29 mouse cellular contexts compared by ENCODE assay signal in the genomic region with DNA sequence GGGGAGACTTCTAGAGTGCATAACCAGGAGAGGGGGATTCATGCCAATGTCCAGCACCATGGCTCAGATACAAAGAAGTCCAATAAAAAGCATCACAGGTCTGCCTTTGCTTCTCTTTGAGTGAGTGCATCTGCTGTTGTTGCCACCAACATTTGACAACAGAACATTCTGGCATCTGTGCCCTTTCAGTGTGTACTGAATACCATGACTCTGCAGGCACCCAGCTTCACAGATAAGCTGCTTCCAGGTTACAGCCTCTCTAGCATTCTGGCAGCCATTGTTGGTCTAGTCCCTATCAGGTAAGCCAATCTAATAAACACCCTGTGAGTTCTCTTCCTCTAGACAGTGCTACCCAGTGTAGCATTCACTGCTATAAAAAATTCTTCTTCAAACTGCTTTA.
DNase-seq lines count a peak whose midpoint lies in the region; ATAC-seq lines count a peak whose summit lies in the region.
"Had no signal": no experiment of that assay in that cellular context is flagged by ENCODE, and none has a peak within 500 bp of the region (broad histone marks: within the 10 kb centered on the region; RNA-seq: fewer than 3 reads in every experiment).

No protein-coding gene starts in this region.

- no peaks in the 10 kb centered on the region for H3K27me3 ChIP-seq in heart, embryonic 11.5 days (ENCODE audit: control insufficient read depth, insufficient read depth, low read length)
- H3K27me3 ChIP-seq in midbrain, embryonic 15.5 days (replicated peaks) = no peaks in the 10 kb centered on the region
- no peaks in the 10 kb centered on the region for H3K27me3 ChIP-seq in forebrain, embryonic 16.5 days (replicated peaks; ENCODE audit: control insufficient read depth, insufficient read depth, low read length)
- H3K27me3 ChIP-seq: CH12.LX; embryonic facial prominence, embryonic 13.5 days; forebrain, embryonic 12.5 days; forebrain, embryonic 15.5 days; heart, embryonic 15.5 days; Patski had no signal

- H3K4me1 ChIP-seq in heart, embryonic 11.5 days (ENCODE audit: control insufficient read depth, insufficient read depth, low read length) = no peaks in the 10 kb centered on the region
- no peaks in the 10 kb centered on the region for H3K4me1 ChIP-seq in midbrain, embryonic 15.5 days
- H3K4me1 ChIP-seq in forebrain, embryonic 16.5 days (replicated peaks; ENCODE audit: control insufficient read depth, insufficient read depth, low read length) = peaks cover 8% of the 10 kb centered on the region; the same call in 1 of the 2 replicates
- H3K4me1 ChIP-seq: embryonic facial prominence, embryonic 10.5 days; embryonic facial prominence, embryonic 13.5 days; forebrain, embryonic 12.5 days; forebrain, embryonic 15.5 days had no signal

- H3K27ac ChIP-seq in heart, embryonic 11.5 days (ENCODE audit: low read depth, low read length) = no peak overlapping the region
- no peak overlapping the region for H3K27ac ChIP-seq in midbrain, embryonic 15.5 days
- no peak overlapping the region for H3K27ac ChIP-seq in forebrain, embryonic 16.5 days (ENCODE audit: low read length)
- H3K27ac ChIP-seq: embryonic facial prominence, embryonic 10.5 days; embryonic facial prominence, embryonic 13.5 days; forebrain, embryonic 12.5 days; forebrain, embryonic 15.5 days; heart, embryonic 15.5 days; hindbrain, embryonic 14.5 days; hindbrain, postnatal 0 days had no signal

- peak; percentile 31 to 37 for DNase-seq in heart, adult 18-20 months
- DNase-seq in layer of hippocampus, adult 9-11 months = peak; percentile 40
- DNase-seq in layer of hippocampus, adult 8-10 months (ENCODE audit: low spot score in 2 of 2) = no peak
- DNase-seq in heart, postnatal 4 days = peak; percentile 10
- DNase-seq: adrenal gland, postnatal 10 days; B cell, adult 2 months; cerebellum, adult 11 months; cerebellum, adult 2 months; cerebellum, adult 9-11 months; cerebellum, postnatal 25 days; embryo, embryonic 11 days; gastrocnemius, postnatal 10 days; gastrocnemius, postnatal 36 days; kidney, adult 2 months had no signal

- no peaks in the 10 kb centered on the region for H3K36me3 ChIP-seq in heart, embryonic 11.5 days (ENCODE audit: control insufficient read depth, insufficient read depth, low read length)
- no peaks in the 10 kb centered on the region for H3K36me3 ChIP-seq in midbrain, embryonic 15.5 days (replicated peaks)
- no peaks in the 10 kb centered on the region for H3K36me3 ChIP-seq in forebrain, embryonic 16.5 days (ENCODE audit: control insufficient read depth, insufficient read depth)
- H3K36me3 ChIP-seq: embryonic facial prominence, embryonic 10.5 days; embryonic facial prominence, embryonic 13.5 days; forebrain, embryonic 12.5 days; forebrain, embryonic 15.5 days; G1E; heart, embryonic 15.5 days had no signal

- no peak overlapping the region for H3K9ac ChIP-seq in heart, embryonic 11.5 days (ENCODE audit: low read depth, low read length)
- no peak overlapping the region for H3K9ac ChIP-seq in midbrain, embryonic 15.5 days
- no peak overlapping the region for H3K9ac ChIP-seq in forebrain, embryonic 16.5 days (replicated peaks; ENCODE audit: low read depth, low read length)
- H3K9ac ChIP-seq: embryonic facial prominence, embryonic 13.5 days; forebrain, embryonic 12.5 days; forebrain, embryonic 15.5 days; heart, embryonic 15.5 days; hindbrain, embryonic 14.5 days had no signal

- no peak overlapping the region for H3K4me3 ChIP-seq in heart, embryonic 11.5 days (ENCODE audit: low read depth, low read length)
- H3K4me3 ChIP-seq in midbrain, embryonic 15.5 days = no peak overlapping the region
- no peak overlapping the region for H3K4me3 ChIP-seq in forebrain, embryonic 16.5 days (replicated peaks; ENCODE audit: low read length)
- H3K4me3 ChIP-seq: embryonic facial prominence, embryonic 10.5 days; embryonic facial prominence, embryonic 13.5 days; erythroblast, embryonic 14.5 days; forebrain, embryonic 12.5 days; forebrain, embryonic 15.5 days; heart, embryonic 15.5 days had no signal

- ATAC-seq in heart, embryonic 11.5 days (replicated peaks; ENCODE audit: insufficient number of reproducible peaks, low FRiP score, low TSS enrichment) = no peak
- ATAC-seq in midbrain, embryonic 15.5 days (replicated peaks) = no peak
- ATAC-seq in forebrain, embryonic 16.5 days = no peak
- ATAC-seq: forebrain, embryonic 15.5 days; hindbrain, postnatal 0 days; intestine, postnatal 0 days; Patski had no signal

- no peaks in the 10 kb centered on the region for H3K9me3 ChIP-seq in heart, embryonic 11.5 days (replicated peaks; ENCODE audit: control insufficient read depth, low read length)
- no peaks in the 10 kb centered on the region for H3K9me3 ChIP-seq in midbrain, embryonic 15.5 days
- H3K9me3 ChIP-seq in forebrain, embryonic 16.5 days (ENCODE audit: control insufficient read depth, low read length) = no peaks in the 10 kb centered on the region
- H3K9me3 ChIP-seq: embryonic facial prominence, embryonic 10.5 days; embryonic facial prominence, embryonic 13.5 days; forebrain, embryonic 12.5 days; forebrain, embryonic 15.5 days; G1E; heart, embryonic 15.5 days had no signal

- no peak overlapping the region for H3K4me2 ChIP-seq in heart, embryonic 11.5 days
- H3K4me2 ChIP-seq in midbrain, embryonic 15.5 days = no peak overlapping the region
- no peak overlapping the region for H3K4me2 ChIP-seq in forebrain, embryonic 16.5 days (ENCODE audit: low read length)
- H3K4me2 ChIP-seq: embryonic facial prominence, embryonic 13.5 days; forebrain, embryonic 12.5 days; forebrain, embryonic 15.5 days; heart, embryonic 15.5 days; hindbrain, embryonic 14.5 days had no signal

Comparison
In these comparisons a context has a peak if more than half of its experiments do, and no peak if none do; other contexts are left out.
1. DNase-seq: peak in heart, adult 18-20 months (2 of 2), layer of hippocampus, adult 9-11 months (single experiment) and heart, postnatal 4 days (single experiment); none in layer of hippocampus, adult 8-10 months (0 of 2).